Mouse (Mus musculus): ENCODE data around the gene Ak6. TPM values are rescaled to one million over a fixed set of nuclear protein-coding genes. Genes with fewer than 3 reads are reported as not detected.

Ak6 gene
- total and polyA plus RNA-seq, 3 experiments, result 179 to 476 (median 238) TPM

GRCm38 (mm10) chr13:100682837-100683236, 32.1 kb downstream of the Ak6 start:
- dilution Hi-C loops (cut with MboI; ENCODE audit: extremely low pct_ligation_motif_present, extremely low pct_unique_long_range_greater_than_20kb, low sequenced_read_pairs) (no loop called here), in situ Hi-C loops (cut with MboI; ENCODE audit: low pct_ligation_motif_present, low pct_unique_long_range_greater_than_20kb, low sequenced_read_pairs) (no loop called here)
- no peak for DNase-seq (ENCODE audit: extremely low read depth)
- Histone ChIP-seq H3K4me2 (ENCODE audit: insufficient read depth, low read depth, poor library complexity, severe bottlenecking) (no peak overlapping the region), H3K27ac (ENCODE audit: insufficient read depth, low read depth) (no peak overlapping the region), H3K36me3 (replicated peaks in 1 of 2; ENCODE audit: control insufficient read depth in 1 of 2, insufficient read depth in 1 of 2, low read length in 1 of 2) (no peaks in the 10 kb centered on the region), H3K27me3 (replicated peaks) (no peaks in the 10 kb centered on the region), H3K4me3 (replicated peaks in 1 of 3; ENCODE audit: low read depth in 2 of 3, low read length in 2 of 3, poor library complexity in 1 of 3) (no peak overlapping the region), H3K79me2 (replicated peaks; ENCODE audit: control insufficient read depth, extremely low read depth, insufficient read depth, poor library complexity, severe bottlenecking) (no peaks in the 10 kb centered on the region), H3K9me3 (replicated peaks; ENCODE audit: low read length) (no peaks in the 10 kb centered on the region), H3K4me1 (ENCODE audit: control insufficient read depth in 1 of 2, insufficient read depth in 2 of 2) (peaks cover 0 to 4% of the 10 kb centered on the region in 2 experiments; a peak in 1 of 4 replicates), H3K9ac (ENCODE audit: insufficient read depth, low read depth) (no peak overlapping the region)
- TF ChIP-seq UBTF (IDR thresholded peaks at IDR 0.05; ENCODE audit: low read depth, low read length), result no peak
- no peak for TF ChIP-seq ZKSCAN1 (IDR thresholded peaks at IDR 0.05; ENCODE audit: borderline replicate concordance, low read depth, low read length)
- no peak for TF ChIP-seq POLR2AphosphoS2 (IDR thresholded peaks at IDR 0.05; ENCODE audit: low read depth, low read length)
- no peak for TF ChIP-seq MEF2A (IDR thresholded peaks at IDR 0.05; ENCODE audit: borderline replicate concordance, low read depth, low read length)
- TF ChIP-seq EP300 (IDR thresholded peaks at IDR 0.05; ENCODE audit: low read length), result no peak
- TF ChIP-seq ZC3H11A (IDR thresholded peaks at IDR 0.05; ENCODE audit: low read depth, low read length), result no peak
- no peak for TF ChIP-seq NELFE (IDR thresholded peaks at IDR 0.05; ENCODE audit: low read depth, low read length)
- no peak for TF ChIP-seq PAX5 (IDR thresholded peaks at IDR 0.05; ENCODE audit: low read length)
- TF ChIP-seq ZNF384 (IDR thresholded peaks at IDR 0.05; ENCODE audit: low read depth, low read length), result no peak
- TF ChIP-seq ZMIZ1 (IDR thresholded peaks at IDR 0.05; ENCODE audit: low read depth, low read length), result no peak
- no peak for TF ChIP-seq USF1 (IDR thresholded peaks at IDR 0.05; ENCODE audit: low read depth, low read length)
- no peak for TF ChIP-seq TBP (conservative IDR thresholded peaks at IDR 0.05; ENCODE audit: low read depth, low read length)
- no peak for TF ChIP-seq MAFK (IDR thresholded peaks at IDR 0.05; ENCODE audit: insufficient replicate concordance, low read length)
- no peak for TF ChIP-seq POLR2A (IDR thresholded peaks at IDR 0.05; ENCODE audit: low read depth, low read length)
- no peak for TF ChIP-seq MAX (IDR thresholded peaks at IDR 0.05; ENCODE audit: low read length)
- TF ChIP-seq SIN3A (IDR thresholded peaks at IDR 0.05; ENCODE audit: low read length), result no peak
- no peak for TF ChIP-seq E2F4 (IDR thresholded peaks at IDR 0.05; ENCODE audit: insufficient replicate concordance, low read depth, low read length)
- TF ChIP-seq TCF12 (IDR thresholded peaks at IDR 0.05; ENCODE audit: low read depth, low read length), result no peak

GRCm38 (mm10) chr13:100684355-100684754, 33.6 kb downstream of the Ak6 start:
- H3K27me3 ChIP-seq (replicated peaks), result no peaks in the 10 kb centered on the region
- TF ChIP-seq ELF1 (IDR thresholded peaks at IDR 0.05; ENCODE audit: low read depth, low read length), result no peak
- TF ChIP-seq SMC3 (IDR thresholded peaks at IDR 0.05; ENCODE audit: low read depth, low read length), result peak; percentile 44
- no peak for TF ChIP-seq UBTF (IDR thresholded peaks at IDR 0.05; ENCODE audit: low read depth, low read length)
- no peak for TF ChIP-seq TBP (conservative IDR thresholded peaks at IDR 0.05; ENCODE audit: low read depth, low read length)
- TF ChIP-seq CHD1 (IDR thresholded peaks at IDR 0.05; ENCODE audit: low read depth, low read length), result no peak
- TF ChIP-seq RAD21 (IDR thresholded peaks at IDR 0.05; ENCODE audit: low read depth, low read length), result peak; percentile 66
- TF ChIP-seq MXI1 (IDR thresholded peaks at IDR 0.05; ENCODE audit: low read depth, low read length), result no peak
- TF ChIP-seq CTCF (conservative IDR thresholded peaks at IDR 0.05 in 1 of 2, IDR thresholded peaks at IDR 0.05 in 1 of 2; ENCODE audit: low read depth in 2 of 2, low read length in 2 of 2), result peak; percentile 39 to 68; a peak in 3 of 4 replicates
- no peak for TF ChIP-seq E2F4 (IDR thresholded peaks at IDR 0.05; ENCODE audit: insufficient replicate concordance, low read depth, low read length)
- no peak for TF ChIP-seq JUND (conservative IDR thresholded peaks at IDR 0.05; ENCODE audit: low read depth, low read length)
- no peaks in the 10 kb centered on the region for H3K79me2 ChIP-seq (replicated peaks; ENCODE audit: control insufficient read depth, extremely low read depth, insufficient read depth, poor library complexity, severe bottlenecking)
- H3K27ac ChIP-seq (ENCODE audit: insufficient read depth, low read depth), result no peak overlapping the region
- no peak overlapping the region for H3K4me3 ChIP-seq (replicated peaks in 1 of 3; ENCODE audit: low read depth in 2 of 3, low read length in 2 of 3, poor library complexity in 1 of 3)
- peak; percentile 60 for DNase-seq (ENCODE audit: extremely low read depth)
- no peak overlapping the region; the same call in 1 of the 2 replicates for H3K4me2 ChIP-seq (ENCODE audit: insufficient read depth, low read depth, poor library complexity, severe bottlenecking)
- no peak overlapping the region for H3K9ac ChIP-seq (ENCODE audit: insufficient read depth, low read depth)
- dilution Hi-C loops (cut with MboI; ENCODE audit: extremely low pct_ligation_motif_present, extremely low pct_unique_long_range_greater_than_20kb, low sequenced_read_pairs) (no loop called here), in situ Hi-C loops (cut with MboI; ENCODE audit: low pct_ligation_motif_present, low pct_unique_long_range_greater_than_20kb, low sequenced_read_pairs) (no loop called here)
- H3K4me1 ChIP-seq (ENCODE audit: control insufficient read depth in 1 of 2, insufficient read depth in 2 of 2), result peaks cover 0 to 4% of the 10 kb centered on the region in 2 experiments; a peak in 1 of 4 replicates
- H3K9me3 ChIP-seq (replicated peaks; ENCODE audit: low read length), result no peaks in the 10 kb centered on the region
- no peaks in the 10 kb centered on the region for H3K36me3 ChIP-seq (replicated peaks in 1 of 2; ENCODE audit: control insufficient read depth in 1 of 2, insufficient read depth in 1 of 2, low read length in 1 of 2)
